Mouse (Mus musculus) ovary, postnatal 14 days (tissue): ENCODE measurements at regions not wholly inside any gene's neighbourhood (a gene's known extent, or its start where the extent isn't known, plus 50 kb on each side); places are given as distances from the start of the nearest gene placed in this dataset.

Source experiments
- DNase-seq: peaks from one replicate; pipeline ENCODE4 v3.0.0; 2022; ENCODE audit warnings: low spot score

GRCm38 (mm10) chr4:7597671-7598390, 641.0 kb downstream of the Car8 start:
- no peak for DNase-seq

DNA sequence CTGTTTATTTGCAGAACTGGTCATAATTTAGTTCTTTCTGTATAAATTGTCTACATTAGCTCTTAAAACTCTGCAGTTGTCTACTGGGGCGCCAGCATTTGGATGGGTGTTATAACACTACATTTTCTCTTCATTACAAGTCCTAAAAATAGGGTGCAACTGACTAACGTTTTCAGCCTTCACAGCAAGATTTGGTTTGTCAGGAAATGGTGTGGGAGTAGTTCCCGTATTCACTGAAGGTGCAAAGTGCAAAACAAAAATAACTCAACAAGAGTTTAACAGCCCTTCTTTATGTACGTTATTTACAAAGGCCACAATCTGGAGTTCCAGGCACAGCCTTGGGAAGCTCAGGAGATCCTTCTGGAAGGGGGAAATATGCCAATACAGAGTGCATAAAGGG, 642.7 kb downstream of the Car8 start:
- DNase-seq = no peak

DNA sequence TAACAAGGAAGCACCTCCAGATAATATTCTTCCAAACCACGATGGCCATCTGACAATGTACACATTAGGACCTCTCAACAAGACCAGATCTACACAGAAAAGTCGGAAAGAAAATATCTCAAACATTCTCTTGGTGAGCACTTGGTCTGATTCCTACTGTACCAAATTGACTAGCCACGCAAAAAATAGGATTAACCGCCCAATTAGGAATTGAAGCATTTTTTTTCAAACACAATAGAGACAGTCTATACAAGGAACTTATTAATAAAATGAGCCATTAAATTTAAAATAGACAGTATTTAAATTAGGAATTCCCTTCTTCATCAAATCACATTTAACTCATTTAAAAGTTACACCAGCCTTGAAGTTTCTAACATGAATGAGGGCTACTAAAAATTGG, 655.0 kb downstream of the Car8 start:
- DNase-seq = no peak

- no peak for DNase-seq
These were observed 656.9 kb downstream of the Car8 start for GRCm38 (mm10) chr4:7581931-7582330.

DNA sequence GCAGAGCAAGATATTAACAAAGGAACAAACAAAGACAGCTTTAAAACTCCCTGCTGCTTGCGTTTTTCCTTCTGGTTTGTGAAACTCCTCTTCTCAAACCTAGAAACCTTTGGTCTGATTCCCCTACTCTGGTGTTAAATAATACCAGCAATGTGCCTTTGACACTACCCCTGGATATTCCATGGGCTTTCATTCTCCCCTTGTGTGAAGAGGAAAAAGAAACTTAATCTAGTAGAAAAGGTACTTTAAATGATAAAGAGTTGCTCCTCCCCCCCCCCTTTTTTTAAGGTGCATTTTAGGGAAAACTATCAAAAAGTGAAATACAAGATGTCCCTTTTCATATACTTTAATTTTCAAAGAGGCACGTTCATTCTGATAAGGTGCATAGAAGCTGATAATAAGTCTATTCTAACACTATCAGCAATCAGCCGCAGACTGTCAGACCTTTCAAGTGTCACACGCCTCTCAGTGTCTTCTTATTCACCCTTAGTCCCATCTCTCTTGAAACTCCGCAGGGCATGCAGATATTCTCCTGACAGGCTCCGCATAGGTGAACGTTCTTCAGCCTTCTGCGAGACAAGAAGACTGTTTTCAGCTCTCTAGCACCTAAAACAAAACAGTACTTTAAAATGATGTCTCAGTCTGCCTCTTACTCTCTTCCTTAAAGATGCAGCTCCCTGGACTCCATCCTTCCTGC, 657.5 kb downstream of the Car8 start:
- no peak for DNase-seq

- no peak for DNase-seq
These were observed 658.2 kb downstream of the Car8 start for GRCm38 (mm10) chr4:7580554-7581219.

DNA sequence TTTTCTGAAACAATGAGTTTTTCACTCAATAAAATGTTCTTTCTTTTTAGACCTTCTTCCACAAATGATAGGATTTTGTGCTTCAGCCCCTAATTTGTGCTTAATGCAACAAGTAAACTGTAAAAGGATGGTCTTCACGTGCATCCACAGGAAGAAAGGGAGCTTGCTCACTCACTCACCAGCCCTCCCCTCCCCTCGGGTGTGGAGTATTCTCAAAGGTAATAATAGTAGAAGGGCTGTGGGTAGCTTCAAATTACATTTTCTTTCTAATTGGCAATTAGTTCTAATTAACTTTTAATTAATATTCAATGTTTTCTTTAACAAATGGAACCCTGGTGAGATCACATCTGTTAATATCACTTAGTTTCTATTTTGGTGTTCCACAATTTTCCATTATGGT, 664.8 kb downstream of the Car8 start:
- no peak for DNase-seq

GRCm38 (mm10) chr4:7567687-7568393, 671.0 kb downstream of the Car8 start:
- DNase-seq = no peak

DNA sequence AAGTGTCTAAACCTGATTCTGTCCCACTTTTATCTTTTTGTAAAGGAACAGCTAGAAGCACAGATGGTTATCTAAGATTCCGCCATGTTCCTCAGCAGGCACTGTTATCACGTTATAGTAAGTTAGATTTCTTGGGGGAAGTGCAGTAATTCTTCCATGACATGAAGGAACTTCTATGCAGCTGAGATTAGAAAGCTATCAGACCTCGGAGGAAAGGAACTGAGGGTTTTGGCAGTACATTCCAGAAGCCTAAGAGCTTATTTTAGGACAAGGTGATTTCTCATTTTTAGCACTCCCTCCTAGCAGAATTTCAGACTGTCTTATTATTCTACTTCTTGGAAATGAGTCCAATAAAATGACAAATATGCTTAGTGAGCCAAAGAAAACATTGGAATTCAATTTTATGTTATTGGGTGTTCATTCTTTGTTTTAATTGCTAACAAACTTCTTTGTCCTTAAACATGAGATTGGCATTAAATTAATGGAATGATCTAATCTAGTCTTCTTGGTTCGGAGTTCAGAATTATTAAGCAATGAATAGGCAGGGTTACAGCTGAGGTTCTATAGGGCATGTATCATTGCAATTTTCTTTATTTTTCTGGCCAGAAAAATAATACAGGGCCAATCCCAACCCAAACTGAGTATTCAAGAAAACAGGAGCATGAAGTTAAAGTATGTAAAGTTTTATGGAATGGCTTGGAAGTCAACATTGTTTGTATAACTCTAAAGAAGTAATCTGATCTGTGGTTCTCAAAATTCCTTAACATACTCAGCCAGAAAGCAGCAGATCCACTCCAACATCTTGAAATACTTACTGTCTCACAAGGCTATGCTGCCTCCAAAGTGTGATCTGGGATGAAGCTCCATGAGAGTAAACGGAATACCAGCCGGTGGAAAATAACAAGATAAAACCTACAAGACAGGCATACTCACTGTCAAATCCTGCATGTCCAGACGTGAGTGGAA, 678.7 kb downstream of the Car8 start:
- DNase-seq = no peak

GRCm38 (mm10) chr4:7558721-7559120, 680.1 kb downstream of the Car8 start:
- no peak for DNase-seq

DNA sequence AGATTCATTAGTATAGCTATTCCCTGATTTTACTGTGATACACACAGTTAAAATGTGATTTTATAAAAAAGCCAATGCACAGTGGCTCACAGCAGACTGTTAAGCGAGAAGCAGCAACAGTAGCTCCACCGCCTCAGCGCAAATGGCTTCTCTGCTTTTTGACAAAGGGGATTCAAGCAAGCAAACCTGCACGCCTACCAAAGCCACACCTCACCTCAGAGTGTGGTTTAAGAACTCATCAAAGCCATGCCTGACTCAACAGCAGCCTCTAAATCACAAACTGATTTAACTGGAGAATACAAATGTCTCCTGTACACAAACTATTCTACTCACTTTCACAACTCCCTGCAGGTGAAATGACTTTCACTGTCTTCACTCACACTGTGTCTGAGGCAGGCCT, 704.5 kb downstream of the Car8 start:
- no peak for DNase-seq

DNA sequence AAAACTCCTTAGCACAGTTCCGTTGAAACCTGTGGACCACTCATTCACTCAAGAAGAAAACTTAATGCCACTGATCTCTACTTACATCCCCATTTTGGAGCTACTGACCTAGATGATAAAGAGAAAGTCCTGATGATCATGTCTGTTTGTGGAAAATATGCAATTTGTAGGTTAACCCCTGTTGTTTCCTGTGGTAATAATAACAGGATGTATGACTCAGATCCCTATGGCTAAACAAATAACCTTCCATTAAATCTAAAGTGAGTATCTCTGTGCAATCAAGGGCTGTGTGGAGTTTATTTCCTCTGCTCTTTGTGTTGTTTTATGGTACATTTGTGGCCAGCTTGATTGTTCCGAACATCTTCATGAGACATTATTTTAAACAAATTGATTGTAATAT, 711.1 kb downstream of the Car8 start:
- DNase-seq = no peak

DNA sequence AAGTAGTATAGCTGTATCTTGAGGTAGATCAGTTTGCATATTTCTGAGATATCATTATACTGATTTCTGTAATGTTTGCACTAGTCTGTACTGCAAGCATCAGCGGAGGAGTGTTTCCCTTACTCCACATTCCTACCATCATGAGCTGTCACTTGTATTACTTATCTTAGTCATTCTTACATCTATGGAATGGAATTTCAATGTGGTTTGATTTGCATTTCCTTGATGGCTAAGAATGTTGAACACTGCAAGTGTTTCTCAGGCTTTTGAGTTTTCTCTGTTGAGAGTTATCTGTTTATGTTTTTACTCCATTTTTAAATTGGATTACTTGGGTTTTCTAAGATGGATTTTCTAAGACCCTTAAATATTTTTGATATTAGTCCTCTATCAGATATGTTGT, 725.8 kb downstream of the Car8 start:
- DNase-seq = no peak

DNA sequence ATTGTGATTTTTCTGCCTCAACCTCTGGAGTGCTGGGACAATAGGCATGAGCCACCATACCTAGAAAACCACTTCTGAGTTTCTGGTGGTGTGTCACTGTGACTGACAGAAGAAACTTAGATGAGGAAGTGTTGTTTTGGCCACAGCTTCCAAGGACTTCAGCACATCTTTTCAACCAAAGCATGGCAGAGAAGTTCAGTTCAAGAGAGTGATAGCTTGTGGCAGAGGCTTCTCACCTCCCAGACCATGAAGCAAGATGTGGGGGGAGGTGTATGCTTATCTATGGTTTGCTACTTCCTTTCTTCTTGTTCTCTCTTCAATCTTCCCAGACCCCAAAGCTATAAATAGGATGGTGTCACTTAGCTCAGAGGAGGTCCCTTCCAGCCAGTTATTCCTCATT, 753.3 kb downstream of the Car8 start:
- no peak for DNase-seq

GRCm38 (mm10) chr4:7455130-7455529, 783.7 kb downstream of the Car8 start:
- DNase-seq = no peak

DNA sequence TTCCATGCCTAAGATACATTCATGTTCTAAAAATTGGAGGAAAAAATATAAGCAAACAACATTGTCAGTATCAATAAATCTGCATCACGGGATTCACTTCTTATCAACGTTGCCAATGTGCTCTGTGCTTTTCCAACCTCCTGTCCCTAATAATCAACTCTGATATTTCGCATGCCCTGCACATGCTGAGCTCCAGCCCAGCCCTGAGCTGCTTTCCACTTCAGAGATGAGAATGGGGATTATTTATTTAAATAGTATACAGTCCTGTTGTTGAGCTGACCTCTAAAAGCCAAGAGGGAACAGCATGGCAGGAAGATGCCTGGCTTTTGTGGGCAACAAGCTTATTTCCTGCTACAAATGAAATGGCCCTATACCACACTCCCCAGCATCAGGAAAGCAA, 786.2 kb downstream of the Car8 start:
- DNase-seq = no peak

- DNase-seq = no peak
These were observed 787.9 kb downstream of the Car8 start for GRCm38 (mm10) chr4:7450991-7451390.

- no peak for DNase-seq
These were observed 809.5 kb downstream of the Car8 start for GRCm38 (mm10) chr4:7429308-7429707.

GRCm38 (mm10) chr4:7424081-7424480, 814.8 kb downstream of the Car8 start:
- DNase-seq = no peak

DNA sequence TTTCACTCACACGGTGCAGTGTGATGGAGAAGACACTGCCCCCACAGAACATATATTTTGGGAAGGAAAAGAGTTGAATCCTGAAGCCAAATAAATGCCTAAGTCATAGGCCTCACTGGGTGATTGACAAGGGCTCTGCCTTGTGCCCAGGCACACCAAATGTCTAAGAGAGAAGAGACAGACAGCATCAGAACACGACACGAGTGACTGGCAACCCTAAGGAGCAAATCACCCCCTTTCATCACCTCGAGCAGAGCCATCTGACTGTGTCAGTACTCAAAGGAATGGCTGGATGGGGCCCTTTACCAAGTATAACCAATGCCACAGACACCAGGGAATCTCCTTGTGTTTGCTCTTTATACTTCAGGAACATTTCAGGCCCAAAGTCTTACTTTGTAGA, 815.6 kb downstream of the Car8 start:
- no peak for DNase-seq

- no peak for DNase-seq
These were observed 816.1 kb downstream of the Car8 start for GRCm38 (mm10) chr4:7422787-7423186.

GRCm38 (mm10) chr4:7414301-7414700, 824.5 kb downstream of the Car8 start:
- no peak for DNase-seq
